Mouse (Mus musculus) Patski (cell line): ENCODE measurements around the gene Prcp. TPM values are rescaled to one million over a fixed set of nuclear protein-coding genes. Genes with fewer than 3 reads are reported as not detected.
"Not testable (repeated sequence)": the region's sequence is repeated elsewhere in the genome, so short reads cannot be mapped to it uniquely, and the experiment has no call there.

Source experiments
- ATAC-seq: fragments of 100-300 bp; one replicate; pipeline ENCODE4 v1.8.0; 2021
- CTCF ChIA-PET: fragments of 350-600 bp; sonication (Branson Sonifier 250); formaldehyde crosslinking; loops from one replicate; lab custom pipeline; 2022; ENCODE audit warnings: inconsistent platforms; lab: Charles Lee
- POLR2A ChIA-PET: fragments of 350-600 bp; sonication (Branson Sonifier 250); formaldehyde crosslinking; loops from one replicate; lab custom pipeline; 2022; ENCODE audit warnings: antibody characterized with exemption, inconsistent platforms; lab: Charles Lee
- DNase-seq: peaks from one replicate; pipeline ENCODE4 v3.0.0-alpha.2; 2011; ENCODE audit warnings: low read depth, low spot score
- H3K27me3 ChIP-seq: fragments of 371-371 bp; one replicate; pipeline ENCODE4 v1.5.1; 2021
- CTCF ChIP-seq: fragments of 100-300 bp; IDR thresholded peaks from one replicate; pipeline ENCODE4 v1.5.1; 2021
- in situ Hi-C: fragments of 300-500 bp; cut with MboI; formaldehyde crosslinking; loops from 3 replicates; pipeline ENCODE4 v1.11.1; 2018; ENCODE audit warnings: low pct_unique_long_range_greater_than_20kb, mixed read lengths
- polyA plus RNA-seq: library from polyadenylated mRNA; unstranded; gene quantifications from one replicate; pipeline ENCODE4 v1.2.3, GENCODE M21; 2021

Prcp gene
- polyA plus RNA-seq, 1 experiment from 2014 or later = 8.8 TPM

- DNase-seq (no peak), ATAC-seq (no peak)
- H3K27me3 ChIP-seq = no peaks in the 10 kb centered on the region
- in situ Hi-C loops = no loop called here
- CTCF ChIA-PET = interaction anchor here (1.3 kb wide), 1 partner anchor 10 kb away, joined by 3 read pairs; no protein-coding TSS in a partner anchor
- POLR2A ChIA-PET = no interaction called here
- peak; percentile 41 for TF ChIP-seq CTCF
Observed at GRCm38 (mm10) chr7:92967381-92968127, 93.3 kb downstream of the Prcp start.

- ChIA-PET CTCF (interaction anchor here (0.9 kb wide), 1 partner anchor 11 kb away, joined by 3 read pairs; no protein-coding TSS in a partner anchor), POLR2A (no interaction called here)
- H3K27me3 ChIP-seq = peaks cover 15% of the 10 kb centered on the region
- DNase-seq = no peak
- no peak for ATAC-seq
- in situ Hi-C loops = no loop called here
- TF ChIP-seq CTCF = no peak
Observed at GRCm38 (mm10) chr7:92977429-92977828, 103.2 kb downstream of the Prcp start.

- CTCF ChIA-PET = interaction anchor here (0.9 kb wide), 1 partner anchor 12 kb away, joined by 3 read pairs; no protein-coding TSS in a partner anchor
- no peak for ATAC-seq
- peaks cover 15% of the 10 kb centered on the region for H3K27me3 ChIP-seq
- no peak for DNase-seq
- in situ Hi-C loops = no loop called here
- no peak for TF ChIP-seq CTCF
- POLR2A ChIA-PET = no interaction called here
Observed at GRCm38 (mm10) chr7:92978225-92978624, 104.0 kb downstream of the Prcp start.

GRCm38 (mm10) chr7:92978720-92979119 lies 104.5 kb downstream of the Prcp start:
- POLR2A ChIA-PET, ATAC-seq, CTCF ChIA-PET, DNase-seq, in situ Hi-C loops: not testable (repeated sequence)
- peaks cover 15% of the 10 kb centered on the region for H3K27me3 ChIP-seq

- peaks cover 28% of the 10 kb centered on the region for H3K27me3 ChIP-seq
- ChIA-PET CTCF (interaction anchor here (1.2 kb wide), 1 partner anchor 9 kb away, joined by 3 read pairs; no protein-coding TSS in a partner anchor), POLR2A (no interaction called here)
- in situ Hi-C loops = no loop called here
- DNase-seq (no peak), ATAC-seq (no peak)
- TF ChIP-seq CTCF = no peak
Observed at GRCm38 (mm10) chr7:92980741-92981140, 106.5 kb downstream of the Prcp start.

- DNase-seq (no peak), ATAC-seq (no peak)
- ChIA-PET POLR2A (no interaction called here), CTCF (no interaction called here)
- TF ChIP-seq CTCF = no peak
- in situ Hi-C loops = no loop called here
- peaks cover 28% of the 10 kb centered on the region for H3K27me3 ChIP-seq
Observed at GRCm38 (mm10) chr7:92981864-92982263, 107.6 kb downstream of the Prcp start.

Other genes with a start within 250 kb of the Prcp start
- gene Ankrd42, start 237.3 kb upstream of the Prcp start, polyA plus RNA-seq = 13.7 TPM
- gene Pcf11, start 204.5 kb upstream of the Prcp start, polyA plus RNA-seq = 26.3 TPM
- gene Rab30, start 132.9 kb upstream of the Prcp start, polyA plus RNA-seq = 9.8 TPM
- 6.5 TPM for gene Ddias, start 223 bp upstream of the Prcp start, polyA plus RNA-seq
- not detected for gene Fam181b, start 205.4 kb downstream of the Prcp start, polyA plus RNA-seq